Mouse (Mus musculus): ENCODE measurements around the gene Pdzd2. TPM values are rescaled to one million over a fixed set of nuclear protein-coding genes. Genes with fewer than 3 reads are reported as not detected.

Gene Pdzd2
- polyA plus RNA-seq, 1 experiment: 1.1 TPM

GRCm38 (mm10) chr15:12354281-12354810 is 385.4 kb downstream of the Pdzd2 start:
- no peaks in the 10 kb centered on the region for H3K9me3 ChIP-seq
- H3K27me3 ChIP-seq (replicated peaks): no peaks in the 10 kb centered on the region
- peaks cover 95% of the 10 kb centered on the region for H3K36me3 ChIP-seq (replicated peaks; ENCODE audit: low read length)
- no peak for TF ChIP-seq GATA1 (IDR thresholded peaks at IDR 0.05; ENCODE audit: borderline replicate concordance, low read length)
- TF ChIP-seq FLI1 (IDR thresholded peaks at IDR 0.05; ENCODE audit: low read length): no peak
- peaks cover 30% of the 10 kb centered on the region for H3K4me1 ChIP-seq
- H3K4me3 ChIP-seq (replicated peaks): no peak overlapping the region

- H3K9me3 ChIP-seq: no peaks in the 10 kb centered on the region
- TF ChIP-seq GATA1 (IDR thresholded peaks at IDR 0.05; ENCODE audit: borderline replicate concordance, low read length) (no peak), FLI1 (IDR thresholded peaks at IDR 0.05; ENCODE audit: low read length) (no peak)
- peaks cover 91% of the 10 kb centered on the region for H3K36me3 ChIP-seq (replicated peaks; ENCODE audit: low read length)
- H3K4me3 ChIP-seq (replicated peaks): no peak overlapping the region
- peaks cover 42% of the 10 kb centered on the region for H3K4me1 ChIP-seq
- H3K27me3 ChIP-seq (replicated peaks): no peaks in the 10 kb centered on the region
These were observed 388.3 kb downstream of the Pdzd2 start for GRCm38 (mm10) chr15:12351470-12351869.

GRCm38 (mm10) chr15:12349840-12350239 is 389.9 kb downstream of the Pdzd2 start:
- no peaks in the 10 kb centered on the region for H3K27me3 ChIP-seq (replicated peaks)
- H3K4me3 ChIP-seq (replicated peaks): no peak overlapping the region
- H3K9me3 ChIP-seq: no peaks in the 10 kb centered on the region
- no peak for TF ChIP-seq GATA1 (IDR thresholded peaks at IDR 0.05; ENCODE audit: borderline replicate concordance, low read length)
- H3K36me3 ChIP-seq (replicated peaks; ENCODE audit: low read length): peaks cover 91% of the 10 kb centered on the region
- peaks cover 49% of the 10 kb centered on the region for H3K4me1 ChIP-seq

GRCm38 (mm10) chr15:12348950-12349349 is 390.8 kb downstream of the Pdzd2 start:
- Histone ChIP-seq H3K27me3 (replicated peaks) (no peaks in the 10 kb centered on the region), H3K36me3 (replicated peaks; ENCODE audit: low read length) (peaks cover 92% of the 10 kb centered on the region), H3K4me1 (peaks cover 47% of the 10 kb centered on the region), H3K9me3 (no peaks in the 10 kb centered on the region), H3K4me3 (replicated peaks) (no peak overlapping the region)
- TF ChIP-seq GATA1 (IDR thresholded peaks at IDR 0.05; ENCODE audit: borderline replicate concordance, low read length) (no peak), FLI1 (IDR thresholded peaks at IDR 0.05; ENCODE audit: low read length) (no peak)

- Histone ChIP-seq H3K27me3 (replicated peaks) (no peaks in the 10 kb centered on the region), H3K4me3 (replicated peaks) (no peak overlapping the region), H3K9me3 (no peaks in the 10 kb centered on the region), H3K36me3 (replicated peaks; ENCODE audit: low read length) (peaks cover 91% of the 10 kb centered on the region), H3K4me1 (peaks cover 44% of the 10 kb centered on the region)
- TF ChIP-seq FLI1 (IDR thresholded peaks at IDR 0.05; ENCODE audit: low read length) (no peak), GATA1 (IDR thresholded peaks at IDR 0.05; ENCODE audit: borderline replicate concordance, low read length) (no peak)
These were observed 392.8 kb downstream of the Pdzd2 start for GRCm38 (mm10) chr15:12346916-12347315.

- Histone ChIP-seq H3K4me1 (peaks cover 62% of the 10 kb centered on the region), H3K36me3 (replicated peaks; ENCODE audit: low read length) (peaks cover 67% of the 10 kb centered on the region), H3K27me3 (replicated peaks) (no peaks in the 10 kb centered on the region), H3K9me3 (no peaks in the 10 kb centered on the region), H3K4me3 (replicated peaks) (peak overlapping the region; percentile 72)
- no peak for TF ChIP-seq GATA1 (IDR thresholded peaks at IDR 0.05; ENCODE audit: borderline replicate concordance, low read length)
- TF ChIP-seq FLI1 (IDR thresholded peaks at IDR 0.05; ENCODE audit: low read length): no peak
These were observed 398.3 kb downstream of the Pdzd2 start for GRCm38 (mm10) chr15:12341401-12341758.

GRCm38 (mm10) chr15:12340536-12341400 is 399.0 kb downstream of the Pdzd2 start:
- H3K4me3 ChIP-seq (replicated peaks): no peak overlapping the region
- no peaks in the 10 kb centered on the region for H3K9me3 ChIP-seq
- TF ChIP-seq GATA1 (IDR thresholded peaks at IDR 0.05; ENCODE audit: borderline replicate concordance, low read length) (no peak), FLI1 (IDR thresholded peaks at IDR 0.05; ENCODE audit: low read length) (no peak)
- no peaks in the 10 kb centered on the region for H3K27me3 ChIP-seq (replicated peaks)
- peaks cover 61% of the 10 kb centered on the region for H3K36me3 ChIP-seq (replicated peaks; ENCODE audit: low read length)
- H3K4me1 ChIP-seq: peaks cover 62% of the 10 kb centered on the region

- no peak overlapping the region for H3K4me3 ChIP-seq (replicated peaks)
- H3K9me3 ChIP-seq: no peaks in the 10 kb centered on the region
- no peaks in the 10 kb centered on the region for H3K27me3 ChIP-seq (replicated peaks)
- H3K36me3 ChIP-seq (replicated peaks; ENCODE audit: low read length): peaks cover 37% of the 10 kb centered on the region
- TF ChIP-seq GATA1 (IDR thresholded peaks at IDR 0.05; ENCODE audit: borderline replicate concordance, low read length) (no peak), FLI1 (IDR thresholded peaks at IDR 0.05; ENCODE audit: low read length) (no peak)
- H3K4me1 ChIP-seq: peaks cover 77% of the 10 kb centered on the region
These were observed 402.0 kb downstream of the Pdzd2 start for GRCm38 (mm10) chr15:12337779-12338137.

- Histone ChIP-seq H3K4me1 (peaks cover 76% of the 10 kb centered on the region), H3K4me3 (replicated peaks) (no peak overlapping the region), H3K27me3 (replicated peaks) (no peaks in the 10 kb centered on the region), H3K9me3 (no peaks in the 10 kb centered on the region), H3K36me3 (replicated peaks; ENCODE audit: low read length) (peaks cover 34% of the 10 kb centered on the region)
- no peak for TF ChIP-seq FLI1 (IDR thresholded peaks at IDR 0.05; ENCODE audit: low read length)
These were observed 402.5 kb downstream of the Pdzd2 start for GRCm38 (mm10) chr15:12337030-12337778.

GRCm38 (mm10) chr15:12334381-12334780 is 405.3 kb downstream of the Pdzd2 start:
- Histone ChIP-seq H3K36me3 (replicated peaks; ENCODE audit: low read length) (peaks cover 21% of the 10 kb centered on the region), H3K4me1 (peaks cover 77% of the 10 kb centered on the region)

More at GRCm38 (mm10) chr15:12334381-12334780, 405.3 kb downstream of the Pdzd2 start:
- no peaks in the 10 kb centered on the region for H3K27me3 ChIP-seq (replicated peaks)
- H3K4me3 ChIP-seq (replicated peaks): no peak overlapping the region
- no peak for TF ChIP-seq GATA1 (IDR thresholded peaks at IDR 0.05; ENCODE audit: borderline replicate concordance, low read length)
- TF ChIP-seq FLI1 (IDR thresholded peaks at IDR 0.05; ENCODE audit: low read length): no peak
- no peaks in the 10 kb centered on the region for H3K9me3 ChIP-seq

Measured in megakaryocyte, embryonic 14.5 days (primary cell).